Mouse (Mus musculus) bone marrow, adult 2 months (tissue): ENCODE measurements around the gene Atp2c1.

Experiments
- CTCF ChIP-seq: fragments of 200-500 bp; IDR thresholded peaks from 2 replicates; pipeline ENCODE4 v1.5.1; 2011; ENCODE audit warnings: low read length, control low read depth; ENCODE audit not compliant: control insufficient read depth, insufficient read depth
- POLR2A ChIP-seq: fragments of 200-500 bp; IDR thresholded peaks from 2 replicates; pipeline ENCODE4 v1.6.1; 2011; ENCODE audit warnings: low read depth, mild to moderate bottlenecking, control low read depth, low read length, borderline replicate concordance; ENCODE audit not compliant: control insufficient read depth

GRCm38 (mm10) chr9:105366199-105366598 is 160.9 kb downstream of the Atp2c1 start:
- TF ChIP-seq POLR2A: no peak
- no peak for TF ChIP-seq CTCF
